Mouse (Mus musculus) intestine, embryonic 16.5 days (tissue): ENCODE results near the gene Lyrm7. TPM values are rescaled to one million over a fixed set of nuclear protein-coding genes. Genes with fewer than 3 reads are reported as not detected.

Experiments used
- ATAC-seq: fragments of 200-750 bp; cut with Nextera tagmentation; 2 replicates; pipeline ENCODE4 v1.8.0; 2017; ENCODE audit warnings: moderate TSS enrichment, moderate library complexity
- H3K27ac ChIP-seq: fragments of 300-500 bp; sonication (generic); 2 replicates; pipeline ENCODE4 v1.5.1; 2014; ENCODE audit warnings: mild to moderate bottlenecking, low read length
- H3K27me3 ChIP-seq: fragments of 300-500 bp; sonication (generic); replicated peaks from 2 replicates; pipeline ENCODE4 v1.6.1; 2014; ENCODE audit warnings: low read length, control low read depth, mixed read lengths; ENCODE audit not compliant: control insufficient read depth, insufficient read depth
- H3K36me3 ChIP-seq: fragments of 300-500 bp; sonication (generic); 2 replicates; pipeline ENCODE4 v1.6.1; 2014; ENCODE audit warnings: low read length, control low read depth; ENCODE audit not compliant: control insufficient read depth, insufficient read depth
- H3K4me1 ChIP-seq: fragments of 300-500 bp; sonication (generic); 2 replicates; pipeline ENCODE4 v1.6.1; 2014; ENCODE audit warnings: low read length, control low read depth, mixed read lengths; ENCODE audit not compliant: control insufficient read depth, insufficient read depth
- H3K4me2 ChIP-seq: fragments of 300-500 bp; sonication (generic); 2 replicates; pipeline ENCODE4 v1.6.1; 2014; ENCODE audit warnings: low read depth, low read length, control low read depth
- H3K4me3 ChIP-seq: fragments of 300-500 bp; sonication (generic); 2 replicates; pipeline ENCODE4 v1.5.1; 2014; ENCODE audit warnings: mild to moderate bottlenecking, low read length
- H3K9ac ChIP-seq: fragments of 300-500 bp; sonication (generic); 2 replicates; pipeline ENCODE4 v1.6.1; 2014; ENCODE audit warnings: low read depth, low read length
- H3K9me3 ChIP-seq: fragments of 300-500 bp; sonication (generic); 2 replicates; pipeline ENCODE4 v1.6.1; 2016; ENCODE audit warnings: low read length, control low read depth; ENCODE audit not compliant: control insufficient read depth
- WGBS: fragments of 180-500 bp; shearing (Covaris S2); extraction: QIAGEN DNeasy Blood & Tissue Kit; methylation state at CpG from one replicate; pipeline ENCODE4 v1.1.7; 2014; 5-methylcytosine and 5-hydroxymethylcytosine counted together
- polyA plus RNA-seq: library from polyadenylated mRNA; unstranded; fragments of >200 nt; fragmentation: Nextera tagmentation; extraction: Ambion mirVana; gene quantifications from 2 replicates; pipeline ENCODE4 v1.2.1, GENCODE M21; 2015

Gene Lyrm7
- polyA plus RNA-seq, 1 experiment from 2014 or later, result 9.7 TPM

DNA sequence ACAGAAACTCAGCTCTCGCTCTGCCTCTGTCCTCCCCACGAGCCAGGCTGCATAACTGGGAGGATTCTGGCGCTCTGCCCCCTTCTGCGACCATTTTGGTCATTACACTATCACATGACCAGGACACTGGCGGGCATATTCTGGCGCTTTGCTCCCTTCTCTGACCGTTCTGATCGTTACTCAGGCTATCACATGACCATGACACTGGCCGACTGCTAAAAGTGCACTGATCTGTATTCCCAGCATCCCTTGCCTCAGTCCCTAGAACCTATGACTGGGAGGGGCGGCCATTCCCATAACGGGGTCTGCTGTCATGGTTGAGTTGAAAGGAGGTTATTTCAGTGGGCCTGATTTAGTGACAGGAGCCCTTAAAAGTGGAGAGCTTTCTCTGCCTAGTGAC is 64.2 kb downstream of the Lyrm7 start:
- Histone ChIP-seq H3K4me1 (0 out of 2 replicates have a peak, but pooled peaks cover under 1% of the 10 kb centered on the region), H3K27ac (no peak overlapping the region), H3K9me3 (no peaks in the 10 kb centered on the region), H3K9ac (no peak overlapping the region), H3K4me2 (no peak overlapping the region), H3K36me3 (no peaks in the 10 kb centered on the region), H3K4me3 (no peak overlapping the region), H3K27me3 (no peaks in the 10 kb centered on the region)
- ATAC-seq, result no peak
- WGBS, result 87% methylated on average over 11 of the region's 11 CpGs

DNA sequence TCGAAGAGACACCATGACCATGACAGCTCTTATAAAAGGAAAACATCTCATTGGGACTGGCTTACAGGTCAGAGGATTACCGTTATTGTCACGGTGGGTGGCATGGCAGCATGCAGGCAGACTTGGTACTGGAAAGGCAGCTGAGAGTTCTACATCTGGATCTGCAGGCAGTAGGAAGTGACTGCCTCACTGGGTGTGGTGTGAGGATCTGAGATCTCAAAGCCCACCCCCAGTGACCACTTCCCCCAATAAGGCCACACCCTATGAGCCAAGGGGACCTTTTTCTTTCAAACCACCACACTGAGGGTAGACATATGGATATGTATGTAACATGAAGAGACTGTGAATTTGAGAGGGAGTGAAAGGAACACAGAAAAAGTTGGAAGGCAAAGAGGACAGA is 66.0 kb downstream of the Lyrm7 start:
- ATAC-seq, result no peak
- H3K4me3 ChIP-seq, result no peak overlapping the region
- H3K9me3 ChIP-seq, result no peaks in the 10 kb centered on the region
- 87% methylated on average over 3 of the region's 3 CpGs for WGBS
- H3K27ac ChIP-seq, result no peak overlapping the region
- H3K36me3 ChIP-seq, result no peaks in the 10 kb centered on the region
- no peak overlapping the region for H3K4me2 ChIP-seq
- H3K9ac ChIP-seq, result no peak overlapping the region
- H3K27me3 ChIP-seq, result no peaks in the 10 kb centered on the region
- H3K4me1 ChIP-seq, result no peaks in the 10 kb centered on the region

DNA sequence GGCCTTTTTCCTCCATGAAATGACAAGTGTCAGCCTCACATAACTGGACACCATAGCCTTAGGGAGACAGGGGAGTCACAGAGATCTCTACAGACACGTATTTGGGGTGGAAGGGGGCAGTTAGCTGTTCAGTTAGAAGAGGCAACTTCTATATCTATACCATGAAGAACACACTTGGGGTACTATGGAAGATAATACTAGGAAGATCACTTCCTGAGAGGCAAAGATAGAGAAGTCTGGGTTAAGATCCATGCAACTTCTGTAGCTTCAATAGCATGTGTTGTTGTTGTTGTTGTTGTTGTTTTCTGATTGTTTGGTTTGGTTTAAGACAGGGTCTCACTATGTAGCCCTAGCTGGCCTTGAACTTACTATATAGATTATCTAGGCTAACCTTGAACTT is 67.5 kb downstream of the Lyrm7 start:
- Histone ChIP-seq H3K4me3 (no peak overlapping the region), H3K27me3 (no peaks in the 10 kb centered on the region), H3K27ac (no peak overlapping the region), H3K36me3 (no peaks in the 10 kb centered on the region), H3K4me1 (no peaks in the 10 kb centered on the region), H3K9me3 (no peaks in the 10 kb centered on the region), H3K9ac (no peak overlapping the region), H3K4me2 (no peak overlapping the region)
- ATAC-seq, result no peak
- WGBS, result 72% methylated on average over 1 of the region's 1 CpGs

DNA sequence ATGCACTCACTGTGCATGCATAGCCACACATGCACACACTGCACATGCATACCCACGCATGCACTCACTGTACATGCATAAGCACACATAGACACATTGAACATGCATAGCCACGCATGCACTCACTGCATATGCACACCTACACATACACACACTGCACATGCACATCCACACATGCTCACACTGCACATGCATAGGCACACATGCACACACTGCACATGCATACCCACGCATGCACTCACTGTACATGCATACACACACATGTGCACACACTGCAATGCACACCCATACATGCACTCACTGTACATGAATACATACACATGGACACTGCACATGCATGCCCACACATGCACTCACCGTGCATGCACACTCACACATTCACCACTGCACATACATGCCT is 69.3 kb downstream of the Lyrm7 start:
- Histone ChIP-seq H3K4me3 (no peak overlapping the region), H3K36me3 (no peaks in the 10 kb centered on the region), H3K27me3 (no peaks in the 10 kb centered on the region), H3K9me3 (no peaks in the 10 kb centered on the region), H3K4me1 (peaks cover under 1% of the 10 kb centered on the region; the same call in 1 of the 2 replicates), H3K9ac (no peak overlapping the region), H3K4me2 (no peak overlapping the region), H3K27ac (no peak overlapping the region)
- no peak for ATAC-seq
- 93% methylated on average over 4 of the region's 4 CpGs for WGBS

DNA sequence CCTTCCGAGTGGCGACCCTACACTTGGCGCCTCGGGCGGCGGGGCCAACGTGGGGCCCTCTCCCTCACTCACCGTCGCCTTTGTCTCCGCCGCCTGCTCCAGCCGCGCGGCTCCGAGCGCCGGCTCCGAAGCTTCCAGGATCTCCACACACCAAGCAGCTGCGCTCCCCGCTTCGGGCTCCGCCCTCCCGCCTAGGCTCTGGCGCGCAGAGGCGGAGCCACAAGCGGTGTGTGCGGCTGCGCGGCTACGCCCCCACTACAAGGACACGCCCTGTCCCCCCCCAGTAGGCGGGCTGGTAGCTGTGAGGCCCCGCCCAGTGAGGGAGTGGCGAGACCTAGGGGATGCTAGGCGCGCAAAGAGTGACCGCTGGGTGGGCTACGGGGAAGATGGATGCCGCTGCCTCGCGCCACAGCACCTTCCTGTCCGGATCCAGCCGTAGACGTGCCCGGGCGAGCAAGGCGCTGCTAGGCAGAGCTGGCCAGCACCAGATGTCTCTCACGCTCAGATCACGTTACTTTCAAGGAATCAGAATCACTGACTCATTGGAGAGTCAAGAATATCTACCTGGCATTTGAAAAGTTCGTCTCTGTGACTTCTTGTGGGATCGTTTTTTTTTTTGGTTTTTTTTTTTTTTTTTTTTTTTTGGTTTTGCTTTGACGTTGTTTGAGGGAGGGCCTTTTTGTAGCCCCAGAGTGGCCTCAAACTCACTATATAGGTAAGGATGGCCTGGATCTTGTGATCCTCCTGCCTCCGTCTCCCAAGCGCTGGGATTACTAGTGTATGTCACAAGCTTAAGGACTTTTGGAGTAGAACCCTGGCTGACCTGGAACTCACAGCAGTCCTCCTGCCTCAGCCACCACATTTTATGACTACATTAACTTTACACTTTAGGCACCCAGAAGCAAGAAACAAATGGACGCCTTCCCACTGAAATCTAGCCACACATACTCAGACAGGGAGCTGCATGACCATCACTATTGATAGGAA is 72.9 kb downstream of the Lyrm7 start, which contains the start of gene Cdc42se2:
Gene Cdc42se2 (minus strand): TSS at position 188 of the 987 bp plus-strand sequence.
- H3K36me3 ChIP-seq, result no peaks in the 10 kb centered on the region
- ATAC-seq, result peak; percentile 99
- H3K4me3 ChIP-seq, result peak within 1 kb of the TSS; percentile 97
- H3K27ac ChIP-seq, result peak within 1 kb of the TSS; percentile 97
- H3K4me1 ChIP-seq, result peaks cover 9% of the 10 kb centered on the region; the same call in 1 of the 2 replicates
- no peaks in the 10 kb centered on the region for H3K9me3 ChIP-seq
- 4% methylated on average over 56 of the region's 56 CpGs for WGBS
- H3K27me3 ChIP-seq, result no peaks in the 10 kb centered on the region
- H3K4me2 ChIP-seq, result peak within 1 kb of the TSS; percentile 92
- peak within 1 kb of the TSS; percentile 94 for H3K9ac ChIP-seq

DNA sequence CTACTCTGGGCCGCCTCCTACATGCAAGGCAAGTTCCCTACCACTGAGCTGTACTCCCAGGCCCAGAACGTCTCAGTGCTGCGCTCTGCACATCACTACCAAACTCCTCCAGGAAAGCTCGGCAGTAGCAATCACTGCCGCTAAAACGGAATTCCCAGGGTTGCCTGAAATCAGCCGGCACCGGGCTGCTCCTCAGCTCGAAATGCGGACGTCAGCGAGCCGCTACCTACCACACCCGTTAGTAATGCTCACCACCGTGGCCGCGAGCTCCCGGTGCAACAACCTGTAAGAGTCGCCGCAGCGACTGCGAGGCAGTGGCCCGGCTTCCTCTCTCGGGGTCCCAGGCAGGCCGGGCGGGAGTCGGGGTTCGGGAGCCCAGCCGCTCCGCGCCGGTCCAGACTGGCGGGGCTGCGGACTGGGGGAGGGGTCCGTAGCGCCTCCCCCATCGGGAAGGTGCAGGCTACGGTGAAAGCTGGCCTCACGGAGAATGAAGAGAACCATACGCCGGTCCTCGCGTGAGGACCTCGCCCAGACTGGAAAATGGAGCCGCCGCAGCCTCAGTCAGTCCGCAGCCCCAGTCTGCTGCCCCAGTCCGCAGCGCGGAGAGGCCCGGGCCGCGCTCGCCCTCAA is 73.7 kb downstream of the Lyrm7 start:
- peak overlapping the region; percentile 63 for H3K4me2 ChIP-seq
- ATAC-seq, result peak; percentile 83
- WGBS, result under 1% methylated on average over 54 of the region's 54 CpGs
- peak overlapping the region; percentile 97 for H3K27ac ChIP-seq
- no peaks in the 10 kb centered on the region for H3K9me3 ChIP-seq
- H3K9ac ChIP-seq, result peak overlapping the region; percentile 94
- H3K4me1 ChIP-seq, result peaks cover 14% of the 10 kb centered on the region
- no peaks in the 10 kb centered on the region for H3K27me3 ChIP-seq
- peak overlapping the region; percentile 97 for H3K4me3 ChIP-seq
- no peaks in the 10 kb centered on the region for H3K36me3 ChIP-seq

DNA sequence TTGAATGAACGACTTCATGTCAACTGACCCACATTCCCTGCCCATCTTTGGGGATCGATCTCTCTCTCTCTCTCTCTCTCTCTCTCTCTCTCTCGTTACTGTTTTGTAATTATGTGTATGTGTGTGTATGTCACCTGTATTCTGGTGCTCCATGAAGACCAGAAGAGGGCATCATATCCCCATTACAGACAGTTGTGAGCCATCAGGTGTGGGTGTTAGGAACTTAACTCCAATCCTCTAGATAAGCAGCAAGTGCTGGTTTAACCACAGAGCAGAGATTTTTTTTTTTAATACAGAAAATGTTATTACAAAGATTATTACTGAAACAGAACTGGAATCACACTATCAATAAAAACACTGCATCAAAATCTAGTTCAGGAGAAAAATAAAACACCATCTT is 75.2 kb downstream of the Lyrm7 start:
- Histone ChIP-seq H3K36me3 (no peaks in the 10 kb centered on the region), H3K27ac (no peak overlapping the region), H3K9ac (no peak overlapping the region), H3K27me3 (no peaks in the 10 kb centered on the region), H3K4me2 (no peak overlapping the region), H3K4me3 (no peak overlapping the region), H3K9me3 (no peaks in the 10 kb centered on the region), H3K4me1 (peaks cover 14% of the 10 kb centered on the region)
- 90% methylated on average over 3 of the region's 3 CpGs for WGBS
- no peak for ATAC-seq

DNA sequence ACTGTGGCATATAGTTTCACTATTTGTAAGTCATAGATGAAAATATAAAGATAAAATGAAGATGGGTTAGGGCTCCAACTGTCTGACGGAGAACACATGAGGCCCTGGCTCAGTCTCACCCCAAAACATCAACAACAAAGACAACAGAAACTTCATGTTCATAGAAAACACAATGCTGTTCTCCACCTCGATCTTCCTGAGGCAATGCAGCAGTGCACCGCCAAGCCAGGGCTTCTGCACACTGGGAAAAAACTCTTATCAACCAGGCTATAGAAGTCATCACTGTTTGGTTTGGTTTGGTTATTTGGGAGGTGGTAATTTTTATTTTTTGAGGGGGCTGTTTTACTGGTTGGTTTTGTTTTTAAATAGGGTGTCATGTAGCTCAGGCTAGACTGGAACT is 76.3 kb downstream of the Lyrm7 start:
- Histone ChIP-seq H3K9me3 (no peaks in the 10 kb centered on the region), H3K4me1 (peaks cover 14% of the 10 kb centered on the region), H3K27me3 (no peaks in the 10 kb centered on the region), H3K9ac (no peak overlapping the region), H3K27ac (no peak overlapping the region), H3K4me2 (no peak overlapping the region), H3K36me3 (no peaks in the 10 kb centered on the region), H3K4me3 (no peak overlapping the region)
- 87% methylated on average over 3 of the region's 3 CpGs for WGBS
- ATAC-seq, result no peak

DNA sequence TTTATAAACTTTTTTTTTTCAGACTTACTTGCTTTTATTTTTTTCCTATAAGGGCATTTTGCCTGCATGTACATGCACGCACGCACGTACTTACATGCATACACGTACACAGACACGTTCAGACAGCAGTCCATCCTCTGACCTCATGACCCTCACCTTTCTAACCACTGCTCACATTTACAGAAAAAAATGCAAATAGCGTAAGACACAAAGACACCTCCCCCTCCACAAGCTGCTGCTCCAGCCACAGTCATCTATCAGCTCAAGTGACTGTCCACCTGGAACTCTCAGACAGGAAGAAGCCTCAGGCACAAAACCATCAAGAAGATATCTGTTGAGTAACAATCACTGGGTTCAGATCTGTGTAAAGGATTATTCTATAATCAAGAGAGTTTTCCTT is 78.5 kb downstream of the Lyrm7 start:
- no peak for ATAC-seq
- H3K4me3 ChIP-seq, result no peak overlapping the region
- H3K27ac ChIP-seq, result no peak overlapping the region
- no peak overlapping the region for H3K4me2 ChIP-seq
- H3K9ac ChIP-seq, result no peak overlapping the region
- WGBS, result 78% methylated on average over 6 of the region's 6 CpGs
- H3K4me1 ChIP-seq, result peaks cover 17% of the 10 kb centered on the region
- H3K36me3 ChIP-seq, result no peaks in the 10 kb centered on the region
- H3K27me3 ChIP-seq, result no peaks in the 10 kb centered on the region
- no peaks in the 10 kb centered on the region for H3K9me3 ChIP-seq
